Mouse (Mus musculus) heart, embryonic 14.5 days (tissue): ENCODE measurements around the gene Pnliprp2. TPM values are rescaled to one million over a fixed set of nuclear protein-coding genes. Genes with fewer than 3 reads are reported as not detected.

Source experiments
- ATAC-seq: fragments of 200-750 bp; cut with Nextera tagmentation; 2 replicates; pipeline ENCODE4 v1.8.0; 2017; ENCODE audit warnings: low read depth, moderate TSS enrichment; ENCODE audit not compliant: insufficient number of reproducible peaks, insufficient read depth, low FRiP score
- H3K27ac ChIP-seq, 2 experiments: fragments of 200-500 bp in 1 of 2; fragments of 300-500 bp in 1 of 2; sonication (generic) in 1 of 2; replicated peaks in 1 of 2; 2 replicates each; pipeline ENCODE4 v1.5.1; 2012 to 2014; ENCODE audit warnings: low read depth in 2 of 2, low read length in 2 of 2, control low read depth in 1 of 2, mild to moderate bottlenecking in 1 of 2, mixed read lengths in 1 of 2; ENCODE audit not compliant: control insufficient read depth in 1 of 2, insufficient read depth in 1 of 2
- H3K27me3 ChIP-seq: fragments of 300-500 bp; sonication (generic); 2 replicates; pipeline ENCODE4 v1.6.1; 2014; ENCODE audit warnings: mild to moderate bottlenecking, low read length, control low read depth; ENCODE audit not compliant: control insufficient read depth, insufficient read depth
- H3K36me3 ChIP-seq: fragments of 300-500 bp; sonication (generic); 2 replicates; pipeline ENCODE4 v1.6.1; 2014; ENCODE audit warnings: mild to moderate bottlenecking, control low read depth, low read length, mixed read lengths; ENCODE audit not compliant: control insufficient read depth, insufficient read depth
- H3K4me1 ChIP-seq, 2 experiments: fragments of 200-500 bp in 1 of 2; fragments of 300-500 bp in 1 of 2; sonication (generic) in 1 of 2; 2 replicates each; pipeline ENCODE4 v1.6.1; 2012 to 2014; ENCODE audit warnings: low read length in 2 of 2, control low read depth in 1 of 2, mixed read lengths in 1 of 2; ENCODE audit not compliant: control insufficient read depth in 2 of 2, insufficient read depth in 2 of 2
- H3K4me2 ChIP-seq: fragments of 300-500 bp; sonication (generic); 2 replicates; pipeline ENCODE4 v1.6.1; 2014; ENCODE audit warnings: mild to moderate bottlenecking, low read length
- H3K4me3 ChIP-seq, 2 experiments: fragments of 200-500 bp in 1 of 2; fragments of 300-500 bp in 1 of 2; sonication (generic) in 1 of 2; 2 replicates each; pipeline ENCODE4 v1.5.1; 2012 to 2014; ENCODE audit warnings: low read length in 2 of 2, mild to moderate bottlenecking in 2 of 2, control low read depth in 1 of 2, low read depth in 1 of 2, moderate library complexity in 1 of 2; ENCODE audit not compliant: control insufficient read depth in 1 of 2, insufficient read depth in 1 of 2
- H3K9ac ChIP-seq: fragments of 300-500 bp; sonication (generic); 2 replicates; pipeline ENCODE4 v1.6.1; 2014; ENCODE audit warnings: mild to moderate bottlenecking, low read length
- H3K9me3 ChIP-seq: fragments of 300-500 bp; sonication (generic); 2 replicates; pipeline ENCODE4 v1.6.1; 2016; ENCODE audit warnings: low read length, control low read depth; ENCODE audit not compliant: control insufficient read depth
- WGBS: fragments of 180-500 bp; shearing (Covaris S2); extraction: QIAGEN DNeasy Blood & Tissue Kit; methylation state at CpG from one replicate; pipeline ENCODE4 v1.1.7; 2014; 5-methylcytosine and 5-hydroxymethylcytosine counted together
- polyA plus RNA-seq: library from polyadenylated mRNA; unstranded; fragments of >200 nt; fragmentation: Nextera tagmentation; extraction: Ambion mirVana; gene quantifications from 2 replicates; pipeline ENCODE4 v1.2.1, GENCODE M21; 2014

Pnliprp2 gene
- polyA plus RNA-seq, 1 experiment from 2014 or later, result not detected

GRCm38 (mm10) chr19:58762848-58763541, 3.5 kb downstream of the Pnliprp2 start:
- Histone ChIP-seq H3K4me3 (no peak overlapping the region), H3K9me3 (no peaks in the 10 kb centered on the region), H3K4me1 (peaks cover 0 to 3% of the 10 kb centered on the region in 2 experiments; a peak in 1 of 4 replicates), H3K27me3 (no peaks in the 10 kb centered on the region), H3K4me2 (no peak overlapping the region), H3K36me3 (no peaks in the 10 kb centered on the region), H3K9ac (no peak overlapping the region), H3K27ac (no peak overlapping the region)
- ATAC-seq, result peak; percentile 46; the same call in 1 of the 2 replicates
- WGBS, result 10% methylated on average over 12 of the region's 12 CpGs

DNA sequence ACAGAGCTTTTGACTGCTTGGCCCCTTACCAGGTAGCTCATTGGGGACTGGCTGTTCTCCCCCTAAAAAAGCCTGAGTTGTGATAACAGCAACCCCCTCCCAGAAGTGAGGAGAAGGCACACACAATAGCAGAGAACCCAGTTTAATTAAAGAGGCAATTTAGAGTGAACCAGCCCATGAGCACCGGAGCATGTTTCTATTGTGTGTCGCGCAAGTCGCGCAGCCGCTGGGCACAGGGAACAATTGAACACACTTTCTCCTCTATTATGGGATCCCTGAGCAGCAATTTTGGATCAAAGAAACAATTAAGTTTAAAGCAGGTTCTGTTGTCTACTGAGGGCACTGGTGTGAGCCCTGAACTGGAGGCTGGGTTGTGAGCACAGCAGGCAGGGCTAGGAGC, 7.8 kb downstream of the Pnliprp2 start:
- Histone ChIP-seq H3K9ac (no peak overlapping the region), H3K36me3 (no peaks in the 10 kb centered on the region), H3K4me2 (no peak overlapping the region), H3K27ac (no peak overlapping the region), H3K4me1 (peaks cover 0 to 3% of the 10 kb centered on the region in 2 experiments; a peak in 1 of 4 replicates), H3K9me3 (no peaks in the 10 kb centered on the region), H3K27me3 (no peaks in the 10 kb centered on the region), H3K4me3 (no peak overlapping the region)
- WGBS, result 95% methylated on average over 6 of the region's 6 CpGs
- no peak for ATAC-seq

- Histone ChIP-seq H3K9ac (no peak overlapping the region), H3K4me1 (no peaks in the 10 kb centered on the region), H3K36me3 (no peaks in the 10 kb centered on the region), H3K4me2 (no peak overlapping the region), H3K4me3 (no peak overlapping the region), H3K27me3 (no peaks in the 10 kb centered on the region), H3K27ac (no peak overlapping the region), H3K9me3 (no peaks in the 10 kb centered on the region)
- 62% methylated on average over 5 of the region's 5 CpGs for WGBS
- ATAC-seq, result no peak
Measured at GRCm38 (mm10) chr19:58776461-58776860, 16.9 kb downstream of the Pnliprp2 start.

DNA sequence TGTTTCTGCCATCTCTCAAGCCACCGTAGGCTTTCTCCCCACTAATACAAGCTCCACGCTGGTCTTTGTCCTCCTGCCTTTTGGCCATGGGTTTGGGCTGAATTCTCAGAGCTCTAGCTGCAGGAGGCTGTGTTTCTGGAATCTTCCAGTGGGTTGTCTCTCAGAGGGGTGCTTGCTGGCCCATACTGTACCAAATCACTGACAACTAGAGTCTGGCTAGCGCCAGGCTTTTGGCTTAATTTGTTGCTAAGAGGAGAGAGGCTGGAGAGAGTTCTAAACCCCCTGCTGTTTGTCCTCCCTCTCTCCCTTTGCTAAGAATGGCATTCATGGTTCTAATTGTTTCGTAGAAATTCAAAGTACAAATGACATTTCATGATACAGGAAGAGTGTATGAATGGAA, 22.0 kb downstream of the Pnliprp2 start:
- Histone ChIP-seq H3K36me3 (no peaks in the 10 kb centered on the region), H3K4me2 (no peak overlapping the region), H3K27ac (no peak overlapping the region), H3K9me3 (no peaks in the 10 kb centered on the region), H3K4me3 (no peak overlapping the region), H3K4me1 (peaks cover 2 to 5% of the 10 kb centered on the region in 2 experiments; a peak in 2 of 4 replicates), H3K9ac (no peak overlapping the region), H3K27me3 (no peaks in the 10 kb centered on the region)
- whole genome bisulfite sequencing, result 65% methylated on average over 4 of the region's 4 CpGs
- ATAC-seq, result no peak

DNA sequence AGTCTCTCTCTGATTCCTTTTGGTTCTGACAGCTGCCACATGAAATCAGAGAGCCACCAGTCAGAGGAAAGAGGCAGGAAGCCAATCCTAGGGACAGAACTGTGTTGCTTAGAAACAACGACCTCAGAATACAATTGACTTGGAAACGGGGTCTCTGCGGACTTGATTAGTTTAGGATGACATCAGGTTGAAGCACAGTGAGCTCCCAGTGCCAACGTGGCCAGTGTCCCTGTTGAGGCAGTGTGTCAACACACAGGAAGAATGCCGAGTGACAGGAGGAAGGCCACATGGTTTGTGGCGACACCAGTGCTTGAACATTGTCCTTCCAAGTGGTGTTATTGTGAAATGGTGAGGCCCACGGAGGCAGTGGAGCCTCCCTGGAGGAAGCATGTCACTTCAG, 24.4 kb downstream of the Pnliprp2 start:
- H3K27me3 ChIP-seq, result no peaks in the 10 kb centered on the region
- H3K9ac ChIP-seq, result no peak overlapping the region
- no peak overlapping the region for H3K4me2 ChIP-seq
- ATAC-seq, result no peak
- 32% methylated on average over 7 of the region's 7 CpGs for WGBS
- no peaks in the 10 kb centered on the region for H3K9me3 ChIP-seq
- H3K36me3 ChIP-seq, result no peaks in the 10 kb centered on the region
- peaks cover 2 to 5% of the 10 kb centered on the region in 2 experiments; a peak in 2 of 4 replicates for H3K4me1 ChIP-seq
- H3K27ac ChIP-seq, result no peak overlapping the region
- no peak overlapping the region for H3K4me3 ChIP-seq

DNA sequence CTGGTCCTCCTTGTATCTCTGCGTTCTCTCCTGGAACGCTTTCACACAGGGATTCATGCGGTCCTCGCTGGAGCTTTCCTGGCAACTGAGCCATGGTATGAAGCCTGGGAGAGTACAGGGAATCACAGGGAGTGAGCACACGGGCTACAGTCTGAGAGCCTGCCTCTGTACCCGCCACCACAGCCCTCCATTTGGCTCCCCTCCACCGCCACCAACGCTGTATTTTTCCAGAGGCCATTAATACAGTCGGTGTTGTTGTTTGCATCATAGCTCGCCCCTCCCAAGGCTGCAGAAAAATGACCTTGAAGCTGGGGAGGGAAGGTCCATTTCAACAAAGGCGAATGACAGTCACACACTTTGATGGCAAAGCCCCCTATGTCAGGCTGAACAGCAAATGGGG, 29.7 kb downstream of the Pnliprp2 start:
- H3K36me3 ChIP-seq, result no peaks in the 10 kb centered on the region
- no peak for ATAC-seq
- H3K27ac ChIP-seq, result no peak overlapping the region
- H3K4me2 ChIP-seq, result no peak overlapping the region
- no peaks in the 10 kb centered on the region for H3K4me1 ChIP-seq
- no peaks in the 10 kb centered on the region for H3K27me3 ChIP-seq
- no peak overlapping the region for H3K9ac ChIP-seq
- no peaks in the 10 kb centered on the region for H3K9me3 ChIP-seq
- WGBS, result 71% methylated on average over 11 of the region's 11 CpGs
- H3K4me3 ChIP-seq, result no peak overlapping the region

DNA sequence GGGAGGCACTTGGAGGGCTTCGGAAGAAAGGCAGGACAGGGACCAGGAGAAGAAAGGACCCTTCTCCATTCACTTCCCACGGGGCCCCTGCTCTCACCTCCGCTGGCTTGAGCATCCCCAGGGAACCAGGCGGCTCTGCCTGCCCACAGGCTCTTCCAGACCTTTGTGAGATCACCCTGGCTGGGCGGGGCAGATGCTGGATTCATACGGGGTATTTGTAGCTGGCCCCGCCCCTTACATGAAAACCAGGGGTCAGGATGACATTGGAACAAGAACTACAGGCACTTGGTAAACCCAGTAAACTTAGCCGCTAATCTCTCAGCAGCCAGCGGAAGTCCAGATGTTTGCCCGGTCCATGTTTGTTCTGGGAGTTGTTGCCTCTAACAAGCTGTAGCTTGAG, 34.8 kb downstream of the Pnliprp2 start, which contains the start of gene 1700019N19Rik:
Gene 1700019N19Rik (minus strand): TSS at position 178 of the 400 bp plus-strand sequence.
- Histone ChIP-seq H3K36me3 (peaks cover 15% of the 10 kb centered on the region), H3K9ac (no peak within 1 kb of the TSS), H3K4me1 (no peaks in the 10 kb centered on the region), H3K4me2 (no peak within 1 kb of the TSS; the same call in 1 of the 2 replicates), H3K4me3 (no peak within 1 kb of the TSS), H3K27me3 (no peaks in the 10 kb centered on the region), H3K9me3 (no peaks in the 10 kb centered on the region), H3K27ac (no peak within 1 kb of the TSS)
- ATAC-seq, result no peak
- WGBS, result 48% methylated on average over 10 of the region's 10 CpGs
